In the genomic region with DNA sequence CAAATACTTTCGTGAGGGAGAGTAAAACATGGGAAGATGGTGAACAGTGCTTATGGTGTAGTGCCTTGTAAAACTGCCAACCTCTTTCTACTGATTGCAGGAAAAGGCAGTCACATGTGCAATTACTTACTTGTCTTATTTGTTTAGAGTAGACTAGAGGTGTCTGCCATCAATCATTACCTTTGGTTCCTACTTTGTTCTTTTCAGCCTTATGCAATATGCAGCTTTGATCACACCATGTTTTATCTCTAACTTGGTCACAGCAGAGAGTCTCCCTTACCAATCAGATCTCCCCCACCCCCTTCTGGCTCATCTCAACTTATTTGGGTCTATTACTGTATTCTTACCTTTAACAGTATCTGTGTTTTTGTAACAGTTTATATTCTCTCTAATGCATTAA, we compare ENCODE assay signal across 24 mouse cellular contexts.
DNase-seq lines count a peak whose midpoint lies in the region; ATAC-seq and TF ChIP-seq lines count a peak whose summit lies in the region.
"Had no signal": no experiment of that assay in that cellular context is flagged by ENCODE, and none has a peak within 500 bp of the region (broad histone marks: within the 10 kb centered on the region; RNA-seq: fewer than 3 reads in every experiment).

No protein-coding gene starts in this region.

- H3K4me1 ChIP-seq in intestine, embryonic 15.5 days (replicated peaks) = no peaks in the 10 kb centered on the region
- no peaks in the 10 kb centered on the region for H3K4me1 ChIP-seq in intestine, postnatal 0 days (replicated peaks; ENCODE audit: control insufficient read depth, insufficient read depth, low read length)
- H3K4me1 ChIP-seq in liver, embryonic 16.5 days (ENCODE audit: control insufficient read depth, low read depth, low read length) = no peaks in the 10 kb centered on the region
- H3K4me1 ChIP-seq in midbrain, embryonic 11.5 days (ENCODE audit: control insufficient read depth, insufficient read depth, low read length) = no peaks in the 10 kb centered on the region
- peaks cover 4% of the 10 kb centered on the region; the same call in 1 of the 2 replicates for H3K4me1 ChIP-seq in midbrain, embryonic 16.5 days (ENCODE audit: control insufficient read depth, insufficient read depth, low read length)
- H3K4me1 ChIP-seq: embryonic facial prominence, embryonic 12.5 days; forebrain, embryonic 13.5 days had no signal

- H3K9ac ChIP-seq in intestine, embryonic 15.5 days = no peak overlapping the region
- no peak overlapping the region for H3K9ac ChIP-seq in intestine, postnatal 0 days (ENCODE audit: low read depth, low read length)
- no peak overlapping the region for H3K9ac ChIP-seq in liver, embryonic 16.5 days (ENCODE audit: low read depth, low read length)
- no peak overlapping the region for H3K9ac ChIP-seq in midbrain, embryonic 11.5 days (ENCODE audit: low read length)
- H3K9ac ChIP-seq in midbrain, embryonic 16.5 days (ENCODE audit: low read depth, low read length) = no peak overlapping the region
- H3K9ac ChIP-seq: embryonic facial prominence, embryonic 12.5 days; forebrain, embryonic 13.5 days; forebrain, embryonic 15.5 days had no signal

- H3K4me3 ChIP-seq in intestine, embryonic 15.5 days (replicated peaks) = no peak overlapping the region
- no peak overlapping the region for H3K4me3 ChIP-seq in intestine, postnatal 0 days (ENCODE audit: low read depth, low read length)
- no peak overlapping the region for H3K4me3 ChIP-seq in liver, embryonic 16.5 days (ENCODE audit: low read depth, low read length)
- no peak overlapping the region for H3K4me3 ChIP-seq in midbrain, embryonic 11.5 days (ENCODE audit: low read depth, low read length)
- no peak overlapping the region for H3K4me3 ChIP-seq in midbrain, embryonic 16.5 days (ENCODE audit: low read depth, low read length)
- H3K4me3 ChIP-seq: embryonic facial prominence, embryonic 10.5 days; embryonic facial prominence, embryonic 12.5 days; forebrain, embryonic 13.5 days; forebrain, embryonic 15.5 days had no signal

- no peak for DNase-seq in liver
- peak; percentile 76 for DNase-seq in midbrain, embryonic 11.5 days (ENCODE audit: low spot score, missing footprints)
- DNase-seq: adrenal gland, adult 8-10 months; adrenal gland, postnatal 14 days; adrenal gland, postnatal 36 days; B cell, adult 2 months; cerebellum, adult 11-12 months; cerebellum, adult 2 months; cerebellum, adult 9-10 months; cerebellum, postnatal 10 days; cerebellum, postnatal 25 days had no signal

- H3K36me3 ChIP-seq in intestine, embryonic 15.5 days = no peaks in the 10 kb centered on the region
- H3K36me3 ChIP-seq in intestine, postnatal 0 days (ENCODE audit: control insufficient read depth, insufficient read depth) = no peaks in the 10 kb centered on the region
- no peaks in the 10 kb centered on the region for H3K36me3 ChIP-seq in liver, embryonic 16.5 days (ENCODE audit: control insufficient read depth, insufficient read depth)
- no peaks in the 10 kb centered on the region for H3K36me3 ChIP-seq in midbrain, embryonic 11.5 days (ENCODE audit: control insufficient read depth, insufficient read depth, low read length)
- H3K36me3 ChIP-seq in midbrain, embryonic 16.5 days (ENCODE audit: control insufficient read depth, insufficient read depth, low read length) = no peaks in the 10 kb centered on the region
- H3K36me3 ChIP-seq: embryonic facial prominence, embryonic 10.5 days; embryonic facial prominence, embryonic 12.5 days; forebrain, embryonic 15.5 days; G1E had no signal

- ATAC-seq in intestine, embryonic 15.5 days = peak; percentile 47; the same call in 1 of the 2 replicates
- ATAC-seq in intestine, postnatal 0 days = no peak; the same call in 1 of the 2 replicates
- ATAC-seq in liver, embryonic 16.5 days (ENCODE audit: low read depth) = peak; percentile 39; the same call in 1 of the 2 replicates
- ATAC-seq in midbrain, embryonic 11.5 days (ENCODE audit: low FRiP score) = no peak
- ATAC-seq in midbrain, embryonic 16.5 days = no peak
- ATAC-seq: activated CD4-positive, CD25-positive, alpha-beta regulatory T cell, adult 4 months; CD4-positive, CD25-positive, alpha-beta regulatory T cell, adult 4 months; forebrain, embryonic 13.5 days; forebrain, embryonic 15.5 days; Patski had no signal

- H3K9me3 ChIP-seq in intestine, embryonic 15.5 days = no peaks in the 10 kb centered on the region
- H3K9me3 ChIP-seq in intestine, postnatal 0 days (ENCODE audit: control insufficient read depth) = no peaks in the 10 kb centered on the region
- no peaks in the 10 kb centered on the region for H3K9me3 ChIP-seq in liver, embryonic 16.5 days (replicated peaks; ENCODE audit: control insufficient read depth, low read length)
- H3K9me3 ChIP-seq in midbrain, embryonic 11.5 days (ENCODE audit: control insufficient read depth, low read length) = no peaks in the 10 kb centered on the region
- H3K9me3 ChIP-seq in midbrain, embryonic 16.5 days (replicated peaks; ENCODE audit: control insufficient read depth, low read length, poor library complexity, severe bottlenecking) = no peaks in the 10 kb centered on the region
- H3K9me3 ChIP-seq: embryonic facial prominence, embryonic 10.5 days; embryonic facial prominence, embryonic 12.5 days; forebrain, embryonic 13.5 days; forebrain, embryonic 15.5 days; G1E had no signal

- TF ChIP-seq CTCF in intestine, postnatal 0 days (IDR thresholded peaks at IDR 0.05; ENCODE audit: low read depth) = no peak

- 70% methylated on average over 1 of the region's 1 CpGs for WGBS in intestine, embryonic 15.5 days
- WGBS in intestine, postnatal 0 days = 67% methylated on average over 1 of the region's 1 CpGs
- WGBS in liver, embryonic 16.5 days (ENCODE audit: insufficient replicate concordance) = 47% methylated on average over 1 of the region's 1 CpGs
- WGBS in midbrain, embryonic 11.5 days = 83% methylated on average over 1 of the region's 1 CpGs
- 93% methylated on average over 1 of the region's 1 CpGs for WGBS in midbrain, embryonic 16.5 days

- no peak overlapping the region for H3K4me2 ChIP-seq in intestine, embryonic 15.5 days (replicated peaks)
- H3K4me2 ChIP-seq in intestine, postnatal 0 days (replicated peaks; ENCODE audit: low read depth) = no peak overlapping the region
- H3K4me2 ChIP-seq in liver, embryonic 16.5 days (ENCODE audit: low read depth, low read length) = no peak overlapping the region
- H3K4me2 ChIP-seq in midbrain, embryonic 11.5 days = no peak overlapping the region
- H3K4me2 ChIP-seq in midbrain, embryonic 16.5 days (ENCODE audit: low read length) = no peak overlapping the region
- H3K4me2 ChIP-seq: embryonic facial prominence, embryonic 12.5 days; forebrain, embryonic 13.5 days; forebrain, embryonic 15.5 days had no signal

- H3K27ac ChIP-seq in intestine, embryonic 15.5 days = no peak overlapping the region
- H3K27ac ChIP-seq in intestine, postnatal 0 days (ENCODE audit: low read depth, low read length) = no peak overlapping the region
- no peak overlapping the region for H3K27ac ChIP-seq in liver, embryonic 16.5 days (ENCODE audit: low read length)
- H3K27ac ChIP-seq in midbrain, embryonic 11.5 days (ENCODE audit: low read depth, low read length) = no peak overlapping the region
- H3K27ac ChIP-seq in midbrain, embryonic 16.5 days (ENCODE audit: low read length) = no peak overlapping the region
- H3K27ac ChIP-seq: embryonic facial prominence, embryonic 10.5 days; embryonic facial prominence, embryonic 12.5 days; forebrain, embryonic 13.5 days; forebrain, embryonic 15.5 days had no signal

- H3K27me3 ChIP-seq in intestine, embryonic 15.5 days (replicated peaks) = no peaks in the 10 kb centered on the region
- H3K27me3 ChIP-seq in intestine, postnatal 0 days (replicated peaks; ENCODE audit: control insufficient read depth, insufficient read depth, low read length) = no peaks in the 10 kb centered on the region
- no peaks in the 10 kb centered on the region for H3K27me3 ChIP-seq in liver, embryonic 16.5 days (ENCODE audit: control insufficient read depth, insufficient read depth, low read depth, low read length)
- no peaks in the 10 kb centered on the region for H3K27me3 ChIP-seq in midbrain, embryonic 11.5 days (ENCODE audit: control insufficient read depth, insufficient read depth, low read length)
- no peaks in the 10 kb centered on the region for H3K27me3 ChIP-seq in midbrain, embryonic 16.5 days (ENCODE audit: control insufficient read depth, insufficient read depth, low read depth, low read length)
- H3K27me3 ChIP-seq: CH12.LX; embryonic facial prominence, embryonic 12.5 days; forebrain, embryonic 13.5 days; forebrain, embryonic 15.5 days had no signal

Comparison
In these comparisons a context has a peak if more than half of its experiments do, and no peak if none do; other contexts are left out.
1. ATAC-seq: peak in intestine, embryonic 15.5 days (single experiment) and liver, embryonic 16.5 days (single experiment); none in intestine, postnatal 0 days (single experiment), midbrain, embryonic 11.5 days (single experiment) and midbrain, embryonic 16.5 days (single experiment).